Mouse (Mus musculus) 3134 (cell line): ENCODE measurements at regions not wholly inside any gene's neighbourhood (a gene's known extent, or its start where the extent isn't known, plus 50 kb on each side); places are given as distances from the start of the nearest gene placed in this dataset.
"Not testable (repeated sequence)": the region's sequence is repeated elsewhere in the genome, so short reads cannot be mapped to it uniquely, and the experiment has no call there.

ENCODE experiments used
- DNase-seq: peaks from one replicate; pipeline ENCODE4 v3.0.0-alpha.2; 2011; ENCODE audit warnings: low spot score; ENCODE audit not compliant: insufficient read length; ENCODE audit errors: extremely low read depth

GRCm38 (mm10) chr3:39745947-39746346 lies 785.1 kb upstream of the Intu start:
- DNase-seq = no peak

- no peak for DNase-seq
Observed at GRCm38 (mm10) chr3:39768981-39769568, 762.0 kb upstream of the Intu start.

GRCm38 (mm10) chr3:39776278-39777039 lies 754.6 kb upstream of the Intu start:
- DNase-seq = no peak

GRCm38 (mm10) chr3:39779690-39780218 lies 751.3 kb upstream of the Intu start:
- DNase-seq = no peak

GRCm38 (mm10) chr3:39780270-39780669 lies 750.8 kb upstream of the Intu start:
- DNase-seq = no peak

- no peak for DNase-seq
Observed at GRCm38 (mm10) chr3:39784901-39785300, 746.2 kb upstream of the Intu start.

GRCm38 (mm10) chr3:39809586-39809985 lies 721.5 kb upstream of the Intu start:
- DNase-seq = no peak

- no peak for DNase-seq
Observed at GRCm38 (mm10) chr3:39814814-39815213, 716.3 kb upstream of the Intu start.

GRCm38 (mm10) chr3:39830488-39831056 lies 700.5 kb upstream of the Intu start:
- no peak for DNase-seq

- DNase-seq = no peak
Observed at GRCm38 (mm10) chr3:39838377-39839145, 692.5 kb upstream of the Intu start.

GRCm38 (mm10) chr3:39840946-39841345 lies 690.1 kb upstream of the Intu start:
- no peak for DNase-seq

GRCm38 (mm10) chr3:39845123-39845522 lies 686.0 kb upstream of the Intu start:
- no peak for DNase-seq

GRCm38 (mm10) chr3:39848829-39849228 lies 682.3 kb upstream of the Intu start:
- DNase-seq = no peak

GRCm38 (mm10) chr3:39857214-39857839 lies 673.8 kb upstream of the Intu start:
- DNase-seq = no peak

GRCm38 (mm10) chr3:39876046-39876445 lies 655.0 kb upstream of the Intu start:
- not testable (repeated sequence) for DNase-seq

- DNase-seq = no peak
Observed at GRCm38 (mm10) chr3:39884370-39884769, 646.7 kb upstream of the Intu start.

GRCm38 (mm10) chr3:39888376-39888775 lies 642.7 kb upstream of the Intu start:
- DNase-seq = no peak

GRCm38 (mm10) chr3:39889222-39889621 lies 641.9 kb upstream of the Intu start:
- DNase-seq = no peak

- no peak for DNase-seq
Observed at GRCm38 (mm10) chr3:39898961-39899360, 632.1 kb upstream of the Intu start.

- no peak for DNase-seq
Observed at GRCm38 (mm10) chr3:39900207-39900606, 630.9 kb upstream of the Intu start.

- no peak for DNase-seq
Observed at GRCm38 (mm10) chr3:39904377-39904776, 626.7 kb upstream of the Intu start.
